Mouse (Mus musculus) embryo, embryonic 11 days (tissue): ENCODE data around the gene Slc35e4.
"Not testable (repeated sequence)": the region's sequence is repeated elsewhere in the genome, so short reads cannot be mapped to it uniquely, and the experiment has no call there.

ENCODE experiments used
- DNase-seq: peaks from one replicate; pipeline ENCODE4 v3.0.0-alpha.2; 2015

Gene Slc35e4

GRCm38 (mm10) chr11:3914109-3914840 is at the start of gene Slc35e4:
Gene Slc35e4, minus strand, starts transcription at chr11:3914664.
- peak; percentile 86 for DNase-seq

GRCm38 (mm10) chr11:3963610-3964415 is 49.3 kb upstream of the Slc35e4 start, which contains the start of gene Pes1:
Gene Pes1, plus strand, starts transcription at chr11:3963975.
- peak; percentile 89 for DNase-seq

- DNase-seq, result no peak
Observed at GRCm38 (mm10) chr11:3963155-3963554, 48.7 kb upstream of the Slc35e4 start.

- DNase-seq, result no peak
Observed at GRCm38 (mm10) chr11:3961761-3962160, 47.3 kb upstream of the Slc35e4 start.

GRCm38 (mm10) chr11:3960901-3961300 is 46.4 kb upstream of the Slc35e4 start:
- DNase-seq, result no peak

- not testable (repeated sequence) for DNase-seq
Observed at GRCm38 (mm10) chr11:3955371-3955770, 40.9 kb upstream of the Slc35e4 start.

GRCm38 (mm10) chr11:3954876-3955275 is 40.4 kb upstream of the Slc35e4 start:
- not testable (repeated sequence) for DNase-seq

GRCm38 (mm10) chr11:3946386-3946785 is 31.9 kb upstream of the Slc35e4 start:
- DNase-seq, result no peak

- DNase-seq, result no peak
Observed at GRCm38 (mm10) chr11:3941371-3941770, 26.9 kb upstream of the Slc35e4 start.

GRCm38 (mm10) chr11:3937321-3937874 is 22.9 kb upstream of the Slc35e4 start:
- no peak for DNase-seq

GRCm38 (mm10) chr11:3936318-3936717 is 21.9 kb upstream of the Slc35e4 start:
- no peak for DNase-seq

- DNase-seq, result no peak
Observed at GRCm38 (mm10) chr11:3935135-3935534, 20.7 kb upstream of the Slc35e4 start.

- DNase-seq, result no peak
Observed at GRCm38 (mm10) chr11:3933756-3934285, 19.4 kb upstream of the Slc35e4 start.

- DNase-seq, result peak; percentile 92
Observed at GRCm38 (mm10) chr11:3931511-3932211, 17.2 kb upstream of the Slc35e4 start, which contains the start of gene Tcn2. Gene Tcn2, minus strand, starts transcription at chr11:3932159.

- DNase-seq, result no peak
Observed at GRCm38 (mm10) chr11:3930931-3931330, 16.5 kb upstream of the Slc35e4 start.

- no peak for DNase-seq
Observed at GRCm38 (mm10) chr11:3930019-3930418, 15.6 kb upstream of the Slc35e4 start.

GRCm38 (mm10) chr11:3925916-3926315 is 11.5 kb upstream of the Slc35e4 start:
- no peak for DNase-seq

GRCm38 (mm10) chr11:3922731-3923130 is 8.3 kb upstream of the Slc35e4 start:
- no peak for DNase-seq

- no peak for DNase-seq
Observed at GRCm38 (mm10) chr11:3922115-3922514, 7.7 kb upstream of the Slc35e4 start.

- peak; percentile 70 for DNase-seq
Observed at GRCm38 (mm10) chr11:3921281-3921850, 6.9 kb upstream of the Slc35e4 start.

- no peak for DNase-seq
Observed at GRCm38 (mm10) chr11:3920476-3920875, 6.0 kb upstream of the Slc35e4 start.

GRCm38 (mm10) chr11:3918738-3919137 is 4.3 kb upstream of the Slc35e4 start:
- DNase-seq, result peak; percentile 30
